Mouse (Mus musculus): ENCODE data around the gene Abr. TPM values are rescaled to one million over a fixed set of nuclear protein-coding genes. Genes with fewer than 3 reads are reported as not detected.

Gene Abr
- total and polyA plus RNA-seq, 3 experiments = 3.8 to 8.8 TPM; not detected in 1

- TF ChIP-seq ZC3H11A (IDR thresholded peaks at IDR 0.05; ENCODE audit: low read depth, low read length) = no peak
Observed at GRCm38 (mm10) chr11:76570741-76571612, 51.1 kb downstream of the Abr start (continued).

GRCm38 (mm10) chr11:76570201-76570731 lies 51.8 kb downstream of the Abr start:
- Histone ChIP-seq H3K9me3 (replicated peaks; ENCODE audit: insufficient read depth, low read length) (no peaks in the 10 kb centered on the region), H3K27me3 (ENCODE audit: control insufficient read depth in 1 of 2, insufficient read depth in 2 of 2, low read length in 2 of 2) (peaks cover 10 to 22% of the 10 kb centered on the region in 2 experiments), H3K79me2 (ENCODE audit: control insufficient read depth, insufficient read depth, low read length, poor library complexity) (no peaks in the 10 kb centered on the region), H3K4me3 (ENCODE audit: control insufficient read depth in 1 of 2, insufficient read depth in 1 of 2, low read depth in 2 of 2, low read length in 2 of 2) (no peak overlapping the region), H3K27ac (ENCODE audit: control insufficient read depth, low read depth, low read length) (no peak overlapping the region), H3K36me3 (ENCODE audit: control insufficient read depth in 1 of 2, insufficient read depth in 2 of 2, low read length in 2 of 2) (no peaks in the 10 kb centered on the region), H3K4me1 (ENCODE audit: control insufficient read depth in 1 of 2, insufficient read depth in 2 of 2, low read length in 2 of 2) (no peaks in the 10 kb centered on the region), H3K9ac (ENCODE audit: control insufficient read depth, low read depth, low read length, poor library complexity, severe bottlenecking) (no peak overlapping the region)
- no peak for DNase-seq (ENCODE audit: low read depth, low spot score)
- TF ChIP-seq RCOR1 (IDR thresholded peaks at IDR 0.05; ENCODE audit: low read depth, low read length) (no peak), NELFE (IDR thresholded peaks at IDR 0.05; ENCODE audit: low read depth, low read length) (no peak), POLR2A (IDR thresholded peaks at IDR 0.05; ENCODE audit: control insufficient read depth in 1 of 2, insufficient read depth in 1 of 2, low read depth in 1 of 2, low read length in 2 of 2, poor library complexity in 1 of 2) (no peak), TAL1 (IDR thresholded peaks at IDR 0.05; ENCODE audit: low read length) (no peak), ZC3H11A (IDR thresholded peaks at IDR 0.05; ENCODE audit: low read depth, low read length) (no peak), HCFC1 (IDR thresholded peaks at IDR 0.05; ENCODE audit: low read depth, low read length) (no peak), MAZ (IDR thresholded peaks at IDR 0.05; ENCODE audit: low read depth, low read length) (no peak), CHD2 (IDR thresholded peaks at IDR 0.05; ENCODE audit: low read length) (no peak), JUND (IDR thresholded peaks at IDR 0.05; ENCODE audit: low read depth, low read length) (no peak), SMC3 (IDR thresholded peaks at IDR 0.05; ENCODE audit: low read depth, low read length) (no peak), CHD1 (IDR thresholded peaks at IDR 0.05; ENCODE audit: low read depth, low read length) (no peak)

GRCm38 (mm10) chr11:76569436-76569835 lies 52.7 kb downstream of the Abr start:
- Histone ChIP-seq H3K27ac (ENCODE audit: control insufficient read depth, low read depth, low read length) (no peak overlapping the region), H3K36me3 (ENCODE audit: control insufficient read depth in 1 of 2, insufficient read depth in 2 of 2, low read length in 2 of 2) (no peaks in the 10 kb centered on the region), H3K79me2 (ENCODE audit: control insufficient read depth, insufficient read depth, low read length, poor library complexity) (no peaks in the 10 kb centered on the region), H3K4me3 (ENCODE audit: control insufficient read depth in 1 of 2, insufficient read depth in 1 of 2, low read depth in 2 of 2, low read length in 2 of 2) (no peak overlapping the region), H3K4me1 (ENCODE audit: control insufficient read depth in 1 of 2, insufficient read depth in 2 of 2, low read length in 2 of 2) (no peaks in the 10 kb centered on the region), H3K9me3 (replicated peaks; ENCODE audit: insufficient read depth, low read length) (no peaks in the 10 kb centered on the region), H3K9ac (ENCODE audit: control insufficient read depth, low read depth, low read length, poor library complexity, severe bottlenecking) (no peak overlapping the region), H3K27me3 (ENCODE audit: control insufficient read depth in 1 of 2, insufficient read depth in 2 of 2, low read length in 2 of 2) (peaks cover 13 to 29% of the 10 kb centered on the region in 2 experiments)
- DNase-seq (ENCODE audit: low read depth, low spot score) = no peak
- TF ChIP-seq POLR2AphosphoS5 (IDR thresholded peaks at IDR 0.05; ENCODE audit: borderline replicate concordance, low read depth, low read length) (no peak), NRF1 (IDR thresholded peaks at IDR 0.05; ENCODE audit: insufficient read depth, low read depth, low read length, poor library complexity, severe bottlenecking) (no peak), RCOR1 (IDR thresholded peaks at IDR 0.05; ENCODE audit: low read depth, low read length) (no peak), POLR2A (IDR thresholded peaks at IDR 0.05; ENCODE audit: control insufficient read depth in 1 of 2, insufficient read depth in 1 of 2, low read depth in 1 of 2, low read length in 2 of 2, poor library complexity in 1 of 2) (no peak), NELFE (IDR thresholded peaks at IDR 0.05; ENCODE audit: low read depth, low read length) (no peak), MYC (IDR thresholded peaks at IDR 0.05; ENCODE audit: low read depth, low read length) (no peak), JUND (IDR thresholded peaks at IDR 0.05; ENCODE audit: low read depth, low read length) (no peak)

All from MEL (cell line).